Mouse (Mus musculus): Measurements from ENCODE around the gene Iqcg. TPM values are rescaled to one million over a fixed set of nuclear protein-coding genes. Genes with fewer than 3 reads are reported as not detected.

Gene Iqcg
- polyA plus RNA-seq, 1 experiment from 2014 or later, result 5.4 TPM

GRCm38 (mm10) chr16:33021381-33021780, 34.6 kb downstream of the Iqcg start:
- no peak for DNase-seq (ENCODE audit: low spot score)
- TF ChIP-seq CTCF (IDR thresholded peaks at IDR 0.05; ENCODE audit: low read depth), result no peak
- H3K36me3 ChIP-seq (ENCODE audit: insufficient read depth, low read length), result 0 out of 2 replicates have a peak, but pooled peaks cover 6% of the 10 kb centered on the region
- H3K9me3 ChIP-seq (replicated peaks; ENCODE audit: low read length), result no peaks in the 10 kb centered on the region
- H3K4me1 ChIP-seq (replicated peaks; ENCODE audit: insufficient read depth, low read length), result no peaks in the 10 kb centered on the region
- H3K27ac ChIP-seq, result no peak overlapping the region
- WGBS, result 73% methylated on average over 3 of the region's 3 CpGs
- no peak overlapping the region for H3K4me2 ChIP-seq (ENCODE audit: low read length)
- H3K4me3 ChIP-seq (replicated peaks; ENCODE audit: low read depth, low read length), result no peak overlapping the region
- no peak overlapping the region for H3K9ac ChIP-seq (ENCODE audit: low read depth, low read length)
- ATAC-seq (replicated peaks; ENCODE audit: low FRiP score, low read depth), result no peak
- no peaks in the 10 kb centered on the region for H3K27me3 ChIP-seq (ENCODE audit: insufficient read depth, low read length)

GRCm38 (mm10) chr16:33019117-33019770, 36.8 kb downstream of the Iqcg start:
- peak; percentile 61 for DNase-seq (ENCODE audit: low spot score)
- peak; percentile 78 for ATAC-seq (replicated peaks; ENCODE audit: low FRiP score, low read depth)
- 48% methylated on average over 21 of the region's 21 CpGs for WGBS
- Histone ChIP-seq H3K27me3 (ENCODE audit: insufficient read depth, low read length) (no peaks in the 10 kb centered on the region), H3K4me1 (replicated peaks; ENCODE audit: insufficient read depth, low read length) (no peaks in the 10 kb centered on the region), H3K9ac (ENCODE audit: low read depth, low read length) (peak overlapping the region; percentile 47; the same call in 1 of the 2 replicates), H3K4me2 (ENCODE audit: low read length) (peak overlapping the region; percentile 47), H3K9me3 (replicated peaks; ENCODE audit: low read length) (no peaks in the 10 kb centered on the region), H3K36me3 (ENCODE audit: insufficient read depth, low read length) (0 out of 2 replicates have a peak, but pooled peaks cover 6% of the 10 kb centered on the region), H3K27ac (peak overlapping the region; percentile 82), H3K4me3 (replicated peaks; ENCODE audit: low read depth, low read length) (peak overlapping the region; percentile 18)
- no peak for TF ChIP-seq CTCF (IDR thresholded peaks at IDR 0.05; ENCODE audit: low read depth)

- peaks cover 16% of the 10 kb centered on the region for H3K36me3 ChIP-seq (ENCODE audit: insufficient read depth, low read length)
- H3K4me2 ChIP-seq (ENCODE audit: low read length), result no peak overlapping the region
- no peak for TF ChIP-seq CTCF (IDR thresholded peaks at IDR 0.05; ENCODE audit: low read depth)
- 67% methylated on average over 5 of the region's 5 CpGs for WGBS
- no peaks in the 10 kb centered on the region for H3K9me3 ChIP-seq (replicated peaks; ENCODE audit: low read length)
- H3K9ac ChIP-seq (ENCODE audit: low read depth, low read length), result no peak overlapping the region
- ATAC-seq (replicated peaks; ENCODE audit: low FRiP score, low read depth) (no peak), DNase-seq (ENCODE audit: low spot score) (no peak)
- H3K4me3 ChIP-seq (replicated peaks; ENCODE audit: low read depth, low read length), result no peak overlapping the region
- H3K27ac ChIP-seq, result no peak overlapping the region
- no peaks in the 10 kb centered on the region for H3K27me3 ChIP-seq (ENCODE audit: insufficient read depth, low read length)
- no peaks in the 10 kb centered on the region for H3K4me1 ChIP-seq (replicated peaks; ENCODE audit: insufficient read depth, low read length)
Measured at GRCm38 (mm10) chr16:33017677-33018349, 38.2 kb downstream of the Iqcg start.

GRCm38 (mm10) chr16:33015986-33016385, 40.0 kb downstream of the Iqcg start:
- DNase-seq (ENCODE audit: low spot score), result no peak
- ATAC-seq (replicated peaks; ENCODE audit: low FRiP score, low read depth), result no peak
- Histone ChIP-seq H3K4me3 (replicated peaks; ENCODE audit: low read depth, low read length) (no peak overlapping the region), H3K9me3 (replicated peaks; ENCODE audit: low read length) (no peaks in the 10 kb centered on the region), H3K4me2 (ENCODE audit: low read length) (no peak overlapping the region), H3K4me1 (replicated peaks; ENCODE audit: insufficient read depth, low read length) (no peaks in the 10 kb centered on the region), H3K27ac (no peak overlapping the region), H3K27me3 (ENCODE audit: insufficient read depth, low read length) (no peaks in the 10 kb centered on the region), H3K36me3 (ENCODE audit: insufficient read depth, low read length) (peaks cover 28% of the 10 kb centered on the region), H3K9ac (ENCODE audit: low read depth, low read length) (no peak overlapping the region)
- WGBS, result 84% methylated on average over 2 of the region's 2 CpGs
- no peak for TF ChIP-seq CTCF (IDR thresholded peaks at IDR 0.05; ENCODE audit: low read depth)

GRCm38 (mm10) chr16:33015396-33015907, 40.6 kb downstream of the Iqcg start:
- no peak for TF ChIP-seq CTCF (IDR thresholded peaks at IDR 0.05; ENCODE audit: low read depth)
- Histone ChIP-seq H3K27me3 (ENCODE audit: insufficient read depth, low read length) (no peaks in the 10 kb centered on the region), H3K9ac (ENCODE audit: low read depth, low read length) (no peak overlapping the region), H3K4me3 (replicated peaks; ENCODE audit: low read depth, low read length) (no peak overlapping the region), H3K9me3 (replicated peaks; ENCODE audit: low read length) (no peaks in the 10 kb centered on the region), H3K27ac (no peak overlapping the region), H3K4me2 (ENCODE audit: low read length) (no peak overlapping the region), H3K4me1 (replicated peaks; ENCODE audit: insufficient read depth, low read length) (no peaks in the 10 kb centered on the region), H3K36me3 (ENCODE audit: insufficient read depth, low read length) (peaks cover 32% of the 10 kb centered on the region)
- ATAC-seq (replicated peaks; ENCODE audit: low FRiP score, low read depth) (no peak), DNase-seq (ENCODE audit: low spot score) (no peak)
- 90% methylated on average over 3 of the region's 3 CpGs for WGBS

GRCm38 (mm10) chr16:33014921-33015320, 41.1 kb downstream of the Iqcg start:
- no peak overlapping the region for H3K4me2 ChIP-seq (ENCODE audit: low read length)
- no peaks in the 10 kb centered on the region for H3K9me3 ChIP-seq (replicated peaks; ENCODE audit: low read length)
- DNase-seq (ENCODE audit: low spot score), result no peak
- ATAC-seq (replicated peaks; ENCODE audit: low FRiP score, low read depth), result no peak
- peaks cover 37% of the 10 kb centered on the region for H3K36me3 ChIP-seq (ENCODE audit: insufficient read depth, low read length)
- no peak overlapping the region for H3K27ac ChIP-seq
- H3K4me1 ChIP-seq (replicated peaks; ENCODE audit: insufficient read depth, low read length), result no peaks in the 10 kb centered on the region
- H3K9ac ChIP-seq (ENCODE audit: low read depth, low read length), result no peak overlapping the region
- H3K27me3 ChIP-seq (ENCODE audit: insufficient read depth, low read length), result no peaks in the 10 kb centered on the region
- H3K4me3 ChIP-seq (replicated peaks; ENCODE audit: low read depth, low read length), result no peak overlapping the region
- WGBS, result 93% methylated on average over 1 of the region's 1 CpGs
- no peak for TF ChIP-seq CTCF (IDR thresholded peaks at IDR 0.05; ENCODE audit: low read depth)
